ENCODE assay signal across 8 mouse cellular contexts in genomic region chrX:48462754-48463507, GRCm38 (mm10). TPM values are rescaled to one million over a fixed set of nuclear protein-coding genes. Genes with fewer than 3 reads are reported as not detected.
DNase-seq lines count a peak whose midpoint lies in the region; ATAC-seq and TF ChIP-seq lines count a peak whose summit lies in the region.

Gene Elf4, minus strand, starts transcription at chrX:48463132.

- peak within 1 kb of the TSS; percentile 11 for H3K4me3 ChIP-seq in C2C12 (ENCODE audit: insufficient read depth, poor library complexity, severe bottlenecking)
- H3K4me3 ChIP-seq in embryonic facial prominence, embryonic 14.5 days (ENCODE audit: low read depth, low read length): peak within 1 kb of the TSS; percentile 40
- peak within 1 kb of the TSS; percentile 32 to 61 for H3K4me3 ChIP-seq in heart, embryonic 14.5 days (ENCODE audit: control insufficient read depth in 1 of 2, insufficient read depth in 1 of 2, low read depth in 1 of 2, low read length in 2 of 2)
- peak within 1 kb of the TSS; percentile 29 for H3K4me3 ChIP-seq in kidney, postnatal 0 days (replicated peaks; ENCODE audit: low read depth, low read length)
- peak within 1 kb of the TSS; percentile 39 to 48 for H3K4me3 ChIP-seq in liver, embryonic 14.5 days (ENCODE audit: insufficient read depth in 1 of 2, low read depth in 2 of 2, low read length in 2 of 2)
- H3K4me3 ChIP-seq in neural tube, embryonic 11.5 days (ENCODE audit: low read depth, low read length): peak within 1 kb of the TSS; percentile 23; the same call in 1 of the 2 replicates
- H3K4me3 ChIP-seq in stomach, postnatal 0 days (ENCODE audit: low read depth, low read length): peak within 1 kb of the TSS; percentile 35

- H3K4me1 ChIP-seq in embryonic facial prominence, embryonic 14.5 days (ENCODE audit: control insufficient read depth, insufficient read depth, low read length): no peaks in the 10 kb centered on the region
- peaks cover 9% of the 10 kb centered on the region in 2 experiments; a peak in 3 of 4 replicates for H3K4me1 ChIP-seq in heart, embryonic 14.5 days (ENCODE audit: control insufficient read depth in 2 of 2, insufficient read depth in 2 of 2, low read length in 2 of 2)
- H3K4me1 ChIP-seq in kidney, postnatal 0 days (replicated peaks; ENCODE audit: insufficient read depth, low read length): no peaks in the 10 kb centered on the region
- no peaks in the 10 kb centered on the region for H3K4me1 ChIP-seq in liver, embryonic 14.5 days (replicated peaks; ENCODE audit: control insufficient read depth in 2 of 2, insufficient read depth in 2 of 2, low read length in 1 of 2)
- no peaks in the 10 kb centered on the region for H3K4me1 ChIP-seq in neural tube, embryonic 11.5 days (ENCODE audit: control insufficient read depth, insufficient read depth, low read length)
- H3K4me1 ChIP-seq in stomach, postnatal 0 days (replicated peaks; ENCODE audit: control insufficient read depth, insufficient read depth): no peaks in the 10 kb centered on the region

- H3K4me2 ChIP-seq in embryonic facial prominence, embryonic 14.5 days (ENCODE audit: low read depth, low read length): peak within 1 kb of the TSS; percentile 65
- H3K4me2 ChIP-seq in heart, embryonic 14.5 days (ENCODE audit: low read length): peak within 1 kb of the TSS; percentile 73
- H3K4me2 ChIP-seq in kidney, postnatal 0 days (ENCODE audit: low read length): peak within 1 kb of the TSS; percentile 61
- H3K4me2 ChIP-seq in liver, embryonic 14.5 days (ENCODE audit: low read depth): peak within 1 kb of the TSS; percentile 64
- H3K4me2 ChIP-seq in neural tube, embryonic 11.5 days (ENCODE audit: low read depth): peak within 1 kb of the TSS; percentile 49
- peak within 1 kb of the TSS; percentile 59 for H3K4me2 ChIP-seq in stomach, postnatal 0 days (replicated peaks; ENCODE audit: low read depth)

- H3K27me3 ChIP-seq in C2C12 (ENCODE audit: control insufficient read depth, insufficient read depth, insufficient read length): no peaks in the 10 kb centered on the region
- H3K27me3 ChIP-seq in embryonic facial prominence, embryonic 14.5 days (replicated peaks; ENCODE audit: control insufficient read depth, insufficient read depth, low read length): no peaks in the 10 kb centered on the region
- H3K27me3 ChIP-seq in heart, embryonic 14.5 days (ENCODE audit: control insufficient read depth, insufficient read depth, low read length): no peaks in the 10 kb centered on the region
- H3K27me3 ChIP-seq in kidney, postnatal 0 days (ENCODE audit: insufficient read depth, low read length): no peaks in the 10 kb centered on the region
- H3K27me3 ChIP-seq in liver, embryonic 14.5 days (ENCODE audit: control insufficient read depth, insufficient read depth, low read length): no peaks in the 10 kb centered on the region
- no peaks in the 10 kb centered on the region for H3K27me3 ChIP-seq in neural tube, embryonic 11.5 days (ENCODE audit: control insufficient read depth, insufficient read depth, low read length)
- H3K27me3 ChIP-seq in stomach, postnatal 0 days (ENCODE audit: control insufficient read depth, insufficient read depth, low read length): no peaks in the 10 kb centered on the region

- no peaks in the 10 kb centered on the region for H3K9me3 ChIP-seq in embryonic facial prominence, embryonic 14.5 days (ENCODE audit: control insufficient read depth, low read length)
- H3K9me3 ChIP-seq in heart, embryonic 14.5 days (ENCODE audit: control insufficient read depth, low read length): no peaks in the 10 kb centered on the region
- no peaks in the 10 kb centered on the region for H3K9me3 ChIP-seq in kidney, postnatal 0 days (replicated peaks; ENCODE audit: low read length)
- H3K9me3 ChIP-seq in liver, embryonic 14.5 days (ENCODE audit: control insufficient read depth, low read length): no peaks in the 10 kb centered on the region
- H3K9me3 ChIP-seq in neural tube, embryonic 11.5 days (ENCODE audit: control insufficient read depth, low read length): no peaks in the 10 kb centered on the region
- H3K9me3 ChIP-seq in stomach, postnatal 0 days (ENCODE audit: control insufficient read depth, low read length): no peaks in the 10 kb centered on the region

- H3K27ac ChIP-seq in embryonic facial prominence, embryonic 14.5 days (replicated peaks; ENCODE audit: low read depth, low read length): no peak within 1 kb of the TSS
- H3K27ac ChIP-seq in heart, embryonic 14.5 days (replicated peaks in 1 of 2; ENCODE audit: control insufficient read depth in 1 of 2, insufficient read depth in 1 of 2, low read depth in 2 of 2, low read length in 2 of 2): no peak within 1 kb of the TSS
- H3K27ac ChIP-seq in kidney, postnatal 0 days: no peak within 1 kb of the TSS
- H3K27ac ChIP-seq in liver, embryonic 14.5 days: no peak within 1 kb of the TSS
- no peak within 1 kb of the TSS for H3K27ac ChIP-seq in neural tube, embryonic 11.5 days (ENCODE audit: low read depth, low read length)
- H3K27ac ChIP-seq in stomach, postnatal 0 days (replicated peaks): 0 out of 2 replicates have a peak within 1 kb of the TSS, but pooled peaks have one; percentile 49

- peak within 1 kb of the TSS; percentile 77 for H3ac ChIP-seq in C2C12 (ENCODE audit: control insufficient read depth, insufficient read length, low read depth)

- no peaks in the 10 kb centered on the region for H3K79me3 ChIP-seq in C2C12 (ENCODE audit: low read depth)

- WGBS in embryonic facial prominence, embryonic 14.5 days: 17% methylated on average over 30 of the region's 38 CpGs
- WGBS in heart, embryonic 14.5 days: 17% methylated on average over 38 of the region's 38 CpGs
- 35% methylated on average over 38 of the region's 38 CpGs for WGBS in kidney, postnatal 0 days
- 15% methylated on average over 37 of the region's 38 CpGs for WGBS in liver, embryonic 14.5 days (ENCODE audit: insufficient replicate concordance)
- 17% methylated on average over 37 of the region's 38 CpGs for WGBS in neural tube, embryonic 11.5 days
- 20% methylated on average over 34 of the region's 38 CpGs for WGBS in stomach, postnatal 0 days

- H3K9ac ChIP-seq in embryonic facial prominence, embryonic 14.5 days (ENCODE audit: low read depth, low read length): peak within 1 kb of the TSS; percentile 55
- peak within 1 kb of the TSS; percentile 60 for H3K9ac ChIP-seq in heart, embryonic 14.5 days (ENCODE audit: low read length)
- H3K9ac ChIP-seq in kidney, postnatal 0 days (ENCODE audit: low read depth, low read length): peak within 1 kb of the TSS; percentile 53; the same call in 1 of the 2 replicates
- H3K9ac ChIP-seq in liver, embryonic 14.5 days (replicated peaks): 0 out of 2 replicates have a peak within 1 kb of the TSS, but pooled peaks have one; percentile 7
- peak within 1 kb of the TSS; percentile 49; the same call in 1 of the 2 replicates for H3K9ac ChIP-seq in neural tube, embryonic 11.5 days (ENCODE audit: low read length)
- H3K9ac ChIP-seq in stomach, postnatal 0 days (ENCODE audit: low read length): peak within 1 kb of the TSS; percentile 41

- TF ChIP-seq EP300 in liver, embryonic 14.5 days (IDR thresholded peaks at IDR 0.05; ENCODE audit: low read depth): no peak
- TF ChIP-seq EP300 in stomach, postnatal 0 days (optimal IDR thresholded peaks at IDR 0.05): no peak

- DNase-seq in adrenal gland, postnatal 10 days: peak; percentile 81
- DNase-seq in embryonic facial prominence, embryonic 14.5 days (ENCODE audit: low spot score): peak; percentile 61
- peak; percentile 68 for DNase-seq in kidney, postnatal 0 days (ENCODE audit: low spot score)
- DNase-seq in liver, embryonic 14.5 days (ENCODE audit: low read depth in 3 of 3, low spot score in 3 of 3): no peak
- DNase-seq in neural tube, embryonic 11.5 days (ENCODE audit: low spot score): peak; percentile 83
- peak; percentile 70 for DNase-seq in stomach, postnatal 0 days (ENCODE audit: low spot score)

- ATAC-seq in embryonic facial prominence, embryonic 14.5 days (ENCODE audit: low read depth): peak; percentile 95
- ATAC-seq in heart, embryonic 14.5 days (ENCODE audit: insufficient number of reproducible peaks, insufficient read depth, low FRiP score, low read depth): peak; percentile 78; the same call in 1 of the 2 replicates
- ATAC-seq in kidney, postnatal 0 days (replicated peaks; ENCODE audit: low FRiP score, low read depth): peak; percentile 90
- peak; percentile 64; the same call in 1 of the 2 replicates for ATAC-seq in liver, embryonic 14.5 days (ENCODE audit: insufficient read depth)
- peak; percentile 73 for ATAC-seq in neural tube, embryonic 11.5 days (ENCODE audit: insufficient read depth, low FRiP score, low TSS enrichment)
- ATAC-seq in stomach, postnatal 0 days (ENCODE audit: low FRiP score, low TSS enrichment): peak; percentile 79

- no peaks in the 10 kb centered on the region for H3K36me3 ChIP-seq in C2C12 (ENCODE audit: control insufficient read depth, insufficient read depth)
- no peaks in the 10 kb centered on the region for H3K36me3 ChIP-seq in embryonic facial prominence, embryonic 14.5 days (ENCODE audit: control insufficient read depth, insufficient read depth, low read length)
- no peaks in the 10 kb centered on the region for H3K36me3 ChIP-seq in heart, embryonic 14.5 days (ENCODE audit: control insufficient read depth, insufficient read depth, low read length)
- no peaks in the 10 kb centered on the region for H3K36me3 ChIP-seq in kidney, postnatal 0 days (ENCODE audit: insufficient read depth, low read length)
- no peaks in the 10 kb centered on the region for H3K36me3 ChIP-seq in liver, embryonic 14.5 days (replicated peaks; ENCODE audit: control insufficient read depth, insufficient read depth, low read depth)
- H3K36me3 ChIP-seq in neural tube, embryonic 11.5 days (ENCODE audit: control insufficient read depth, insufficient read depth, low read length): no peaks in the 10 kb centered on the region
- H3K36me3 ChIP-seq in stomach, postnatal 0 days (ENCODE audit: control insufficient read depth, insufficient read depth, low read length): no peaks in the 10 kb centered on the region

- TF ChIP-seq CTCF in C2C12 (IDR thresholded peaks at IDR 0.05; ENCODE audit: control insufficient read depth, insufficient read depth, insufficient read length): peak; percentile 85
- TF ChIP-seq CTCF in kidney, postnatal 0 days (IDR thresholded peaks at IDR 0.05; ENCODE audit: low read depth): peak; percentile 85
- TF ChIP-seq CTCF in liver, embryonic 14.5 days (IDR thresholded peaks at IDR 0.05; ENCODE audit: low read depth): peak; percentile 91
- peak; percentile 90 for TF ChIP-seq CTCF in stomach, postnatal 0 days (IDR thresholded peaks at IDR 0.05; ENCODE audit: low read depth)

- no peaks in the 10 kb centered on the region for H3K79me2 ChIP-seq in C2C12 (ENCODE audit: control insufficient read depth, insufficient read depth)

RNA-seq across cellular contexts. Expression of gene Elf4, which starts in this region (rescaled TPM):
- 6.7 TPM for polyA plus RNA-seq in C2C12 (2012; fragmentation: generic; extraction: Trizol)
- total RNA-seq in adrenal gland, postnatal 10 days (2021): 10 to 100 TPM; 12.8 to 18.5 TPM
- polyA plus RNA-seq in embryonic facial prominence, embryonic 14.5 days (2014; fragmentation: Nextera tagmentation; extraction: Ambion mirVana): 11.5 and 12.7 TPM in 2 replicates
- 15.3 TPM in 2 replicates for polyA plus RNA-seq in heart, embryonic 14.5 days (2014; fragmentation: Nextera tagmentation; extraction: Ambion mirVana)
- 2.2 and 2.4 TPM in 2 replicates for polyA plus RNA-seq in kidney, postnatal 0 days (2015; fragmentation: Nextera tagmentation; extraction: Ambion mirVana)
- polyA plus RNA-seq in liver, embryonic 14.5 days (2012; rRNA removed): 3.5 and 3.8 TPM in 2 replicates
- polyA plus RNA-seq in liver, embryonic 14.5 days (2014; fragmentation: Nextera tagmentation; extraction: Ambion mirVana): 2.5 and 2.6 TPM in 2 replicates
- polyA plus RNA-seq in neural tube, embryonic 11.5 days (2014; fragmentation: Nextera tagmentation; extraction: Ambion mirVana): 1.9 and 2.3 TPM in 2 replicates
- 4.1 and 4.5 TPM in 2 replicates for polyA plus RNA-seq in stomach, postnatal 0 days (2015; fragmentation: Nextera tagmentation; extraction: Ambion mirVana)

Comparison
In these comparisons a context has a peak if more than half of its experiments do, and no peak if none do; other contexts are left out.
1. DNase-seq: peak in adrenal gland, postnatal 10 days (single experiment), embryonic facial prominence, embryonic 14.5 days (single experiment), kidney, postnatal 0 days (single experiment), neural tube, embryonic 11.5 days (single experiment) and stomach, postnatal 0 days (single experiment); none in liver, embryonic 14.5 days (0 of 3).
2. H3K9ac ChIP-seq: peak in every context shown above with its lines; median percentile 60 in heart, embryonic 14.5 days; 55 in embryonic facial prominence, embryonic 14.5 days; 53 in kidney, postnatal 0 days; 49 in neural tube, embryonic 11.5 days; 41 in stomach, postnatal 0 days; 7 in liver, embryonic 14.5 days.
3. Peak in every context shown above with its lines, with median percentiles within 50 percentile points of each other: H3K4me3 ChIP-seq, CTCF ChIP-seq, ATAC-seq and H3K4me2 ChIP-seq.